Mouse (Mus musculus) layer of hippocampus, adult 18-20 months (tissue): ENCODE measurements around the gene Pbld2. TPM values are rescaled to one million over a fixed set of nuclear protein-coding genes. Genes with fewer than 3 reads are reported as not detected.
"Not testable (repeated sequence)": the region's sequence is repeated elsewhere in the genome, so short reads cannot be mapped to it uniquely, and the experiment has no call there.

Experiments used
- DNase-seq, 2 experiments: peaks; one replicate each; pipeline ENCODE4 v3.0.0; 2022; ENCODE audit warnings: low spot score in 2 of 2
- total RNA-seq, 2 experiments: library from RNA; stranded (reverse); gene quantifications; 2 replicates each; pipeline ENCODE4 v1.2.3; 2021

The Pbld2 gene
- total RNA-seq, 2 experiments from 2014 or later: 1.7 to 1.9 TPM

GRCm38 (mm10) chr10:63025016-63025415 lies 901 bp downstream of the Pbld2 start:
- DNase-seq: no peak

GRCm38 (mm10) chr10:63025491-63026011 lies 1.4 kb downstream of the Pbld2 start:
- no peak for DNase-seq

GRCm38 (mm10) chr10:63026156-63026794 lies 2.2 kb downstream of the Pbld2 start:
- DNase-seq: peak; percentile 46 to 65

GRCm38 (mm10) chr10:63026795-63027160 lies 2.7 kb downstream of the Pbld2 start:
- DNase-seq: peak in 1 of 2 experiments; percentile 54

- no peak for DNase-seq
Observed at GRCm38 (mm10) chr10:63027376-63028161, 3.5 kb downstream of the Pbld2 start.

GRCm38 (mm10) chr10:63028396-63028795 lies 4.3 kb downstream of the Pbld2 start:
- DNase-seq: no peak

- no peak for DNase-seq
Observed at GRCm38 (mm10) chr10:63032267-63032666, 8.2 kb downstream of the Pbld2 start.

- peak in 1 of 2 experiments; percentile 53 for DNase-seq
Observed at GRCm38 (mm10) chr10:63032956-63033355, 8.8 kb downstream of the Pbld2 start.

- no peak for DNase-seq
Observed at GRCm38 (mm10) chr10:63038571-63039320, 14.6 kb downstream of the Pbld2 start.

GRCm38 (mm10) chr10:63039867-63040628 lies 15.9 kb downstream of the Pbld2 start:
- no peak for DNase-seq

GRCm38 (mm10) chr10:63043154-63043553 lies 19.0 kb downstream of the Pbld2 start:
- no peak for DNase-seq

- no peak for DNase-seq
Observed at GRCm38 (mm10) chr10:63047751-63048150, 23.6 kb downstream of the Pbld2 start.

- no peak for DNase-seq
Observed at GRCm38 (mm10) chr10:63049106-63049505, 25.0 kb downstream of the Pbld2 start.

GRCm38 (mm10) chr10:63051267-63051666 lies 27.2 kb downstream of the Pbld2 start:
- DNase-seq: no peak

- no peak for DNase-seq
Observed at GRCm38 (mm10) chr10:63052011-63052410, 27.9 kb downstream of the Pbld2 start.

GRCm38 (mm10) chr10:63053007-63053406 lies 28.9 kb downstream of the Pbld2 start:
- no peak for DNase-seq

GRCm38 (mm10) chr10:63054071-63054470 lies 30.0 kb downstream of the Pbld2 start:
- DNase-seq: not testable (repeated sequence)

- no peak for DNase-seq
Observed at GRCm38 (mm10) chr10:63054586-63054985, 30.5 kb downstream of the Pbld2 start.

- DNase-seq: no peak
Observed at GRCm38 (mm10) chr10:63056966-63057750, 33.0 kb downstream of the Pbld2 start.

GRCm38 (mm10) chr10:63059862-63060261 lies 35.7 kb downstream of the Pbld2 start, which contains the start of gene Pbld1:
TSS of gene Pbld1 (plus strand) at chr10:63060162.
- no peak for DNase-seq
